Mouse (Mus musculus) ES-Bruce4 (cell line): ENCODE measurements around the gene 4933402N03Rik. TPM values are rescaled to one million over a fixed set of nuclear protein-coding genes. Genes with fewer than 3 reads are reported as not detected.

Experiments
- H3K27ac ChIP-seq: 2 replicates; pipeline ENCODE4 v1.5.1; 2012; ENCODE audit warnings: low read length, inconsistent platforms; ENCODE audit not compliant: insufficient read depth
- H3K27me3 ChIP-seq: 2 replicates; pipeline ENCODE4 v1.6.1; 2012; ENCODE audit warnings: mild to moderate bottlenecking, low read length, inconsistent platforms; ENCODE audit not compliant: control insufficient read depth, poor library complexity, insufficient read depth, severe bottlenecking
- H3K36me3 ChIP-seq: 2 replicates; pipeline ENCODE4 v1.6.1; 2012; ENCODE audit warnings: inconsistent platforms, mild to moderate bottlenecking, low read length, moderate library complexity; ENCODE audit not compliant: control insufficient read depth, poor library complexity, insufficient read depth, severe bottlenecking
- H3K4me1 ChIP-seq: one replicate; pipeline ENCODE4 v1.8.1; 2011; ENCODE audit warnings: low read length; ENCODE audit not compliant: control insufficient read depth, insufficient read depth
- H3K4me3 ChIP-seq: 2 replicates; pipeline ENCODE4 v1.5.1; 2011; ENCODE audit warnings: low read depth, mild to moderate bottlenecking, low read length
- H3K9ac ChIP-seq: 2 replicates; pipeline ENCODE4 v1.6.1; 2012; ENCODE audit warnings: low read depth, mild to moderate bottlenecking, inconsistent platforms; ENCODE audit not compliant: poor library complexity, severe bottlenecking
- H3K9me3 ChIP-seq: replicated peaks from 2 replicates; pipeline ENCODE4 v1.6.1; 2012; ENCODE audit warnings: mild to moderate bottlenecking, low read length, inconsistent platforms; ENCODE audit not compliant: control insufficient read depth, poor library complexity, insufficient read depth, severe bottlenecking
- CTCF ChIP-seq: IDR thresholded peaks from one replicate; pipeline ENCODE4 v1.8.1; 2011; ENCODE audit warnings: low read depth, low read length
- EP300 ChIP-seq: IDR thresholded peaks from 2 replicates; pipeline ENCODE4 v1.6.1; 2011; ENCODE audit warnings: low read depth, low read length; ENCODE audit not compliant: insufficient read depth
- POLR2A ChIP-seq: IDR thresholded peaks from one replicate; pipeline ENCODE4 v1.8.1; 2011; ENCODE audit warnings: low read length; ENCODE audit not compliant: insufficient read depth
- polyA plus RNA-seq: library from polyadenylated mRNA; stranded (reverse); fragments of >200 nt; gene quantifications from 2 replicates; pipeline ENCODE4 v1.2.4, GENCODE M21; 2011; ENCODE audit warnings: low read depth; ENCODE audit not compliant: missing spikeins, insufficient read depth, insufficient read length

4933402N03Rik gene
- polyA plus RNA-seq: not detected in 2 replicates

DNA sequence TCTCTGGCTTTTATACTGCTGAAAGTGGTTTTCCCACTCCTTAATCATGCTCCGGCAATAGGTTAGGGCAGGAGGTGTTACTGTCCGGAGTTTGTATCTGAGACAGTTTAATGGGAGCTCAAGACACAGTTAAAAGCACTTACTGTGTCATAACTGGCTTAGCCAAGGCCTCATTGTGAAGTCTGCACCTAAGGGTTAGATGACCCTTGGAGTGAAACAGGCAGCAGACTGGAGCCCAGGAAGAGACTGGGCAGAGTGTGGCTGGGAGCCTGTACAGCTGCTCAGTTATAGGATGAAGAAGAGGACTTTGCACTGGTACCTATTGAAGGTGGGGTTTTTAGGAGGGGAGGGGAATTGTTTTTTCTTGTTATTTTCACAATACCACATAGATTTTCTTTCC lies at the start of gene 4933402N03Rik:
TSS of gene 4933402N03Rik (minus strand) at position 101 of the 400 bp plus-strand sequence.
- TF ChIP-seq CTCF (no peak), POLR2A (no peak), EP300 (no peak)

GRCm38 (mm10) chr7:131187996-131188395 lies 41.9 kb upstream of the 4933402N03Rik start:
- H3K4me3 ChIP-seq: no peak overlapping the region
- no peaks in the 10 kb centered on the region; the same call in 1 of the 2 replicates for H3K27me3 ChIP-seq
- no peaks in the 10 kb centered on the region for H3K36me3 ChIP-seq
- TF ChIP-seq POLR2A (no peak), EP300 (no peak)
- H3K4me1 ChIP-seq: no peaks in the 10 kb centered on the region
- H3K27ac ChIP-seq: no peak overlapping the region
- no peaks in the 10 kb centered on the region for H3K9me3 ChIP-seq
- H3K9ac ChIP-seq: no peak overlapping the region

More for the DNA sequence above, at the start of gene 4933402N03Rik:
- Histone ChIP-seq H3K4me3 (no peak within 1 kb of the TSS), H3K4me1 (no peaks in the 10 kb centered on the region), H3K9ac (no peak within 1 kb of the TSS), H3K36me3 (no peaks in the 10 kb centered on the region), H3K9me3 (no peaks in the 10 kb centered on the region), H3K27me3 (no peaks in the 10 kb centered on the region), H3K27ac (no peak within 1 kb of the TSS)

- no peaks in the 10 kb centered on the region; the same call in 1 of the 2 replicates for H3K27me3 ChIP-seq
- H3K9ac ChIP-seq: no peak overlapping the region
- no peak overlapping the region for H3K27ac ChIP-seq
- H3K4me1 ChIP-seq: no peaks in the 10 kb centered on the region
- TF ChIP-seq POLR2A (no peak), EP300 (no peak), CTCF (no peak)
- H3K9me3 ChIP-seq: no peaks in the 10 kb centered on the region
- H3K36me3 ChIP-seq: no peaks in the 10 kb centered on the region
- no peak overlapping the region for H3K4me3 ChIP-seq
Measured at GRCm38 (mm10) chr7:131187047-131187446, 40.9 kb upstream of the 4933402N03Rik start.

DNA sequence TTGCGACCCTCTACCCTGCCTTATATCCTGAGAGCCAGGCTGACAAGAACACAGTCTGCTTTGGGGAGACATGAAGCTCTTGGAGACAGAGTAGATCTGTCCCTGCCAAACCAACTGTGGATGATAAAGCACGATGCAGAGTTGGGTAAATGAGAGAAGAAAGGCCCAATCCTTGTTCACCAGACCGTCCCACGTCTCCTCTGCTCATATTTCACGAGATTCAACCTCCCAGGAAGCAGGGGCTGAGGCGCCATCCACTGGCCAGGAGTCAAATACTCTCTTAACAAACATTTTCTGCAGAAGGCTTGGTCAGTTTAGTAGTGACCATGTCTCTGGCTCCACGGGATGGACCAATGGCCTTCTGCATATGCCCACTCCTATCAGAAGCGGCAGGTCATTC lies 38.2 kb upstream of the 4933402N03Rik start:
- no peak overlapping the region for H3K4me3 ChIP-seq
- no peaks in the 10 kb centered on the region; the same call in 1 of the 2 replicates for H3K27me3 ChIP-seq

DNA sequence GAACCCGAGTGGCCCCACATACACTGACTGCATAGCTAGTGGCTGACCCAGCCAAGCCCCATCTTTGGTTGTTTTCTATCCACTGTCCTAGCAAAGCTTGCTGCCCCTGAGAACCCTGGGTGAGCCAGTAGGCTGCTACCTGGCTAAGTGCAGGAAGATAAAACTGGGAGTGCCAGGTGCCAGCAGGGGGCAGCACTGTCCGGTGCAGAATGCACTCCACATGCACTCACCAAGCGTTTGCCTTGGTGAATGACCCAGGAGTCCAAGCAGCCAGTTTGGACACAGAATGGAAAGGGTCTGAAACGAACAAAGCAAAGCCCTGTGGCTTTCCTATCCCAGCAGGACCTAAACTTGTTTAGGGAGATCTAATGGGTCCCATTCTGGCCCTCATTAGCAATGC lies 36.6 kb upstream of the 4933402N03Rik start:
- H3K27ac ChIP-seq: no peak overlapping the region
- no peaks in the 10 kb centered on the region; the same call in 1 of the 2 replicates for H3K27me3 ChIP-seq
- H3K9me3 ChIP-seq: no peaks in the 10 kb centered on the region
- H3K9ac ChIP-seq: no peak overlapping the region
- no peak for TF ChIP-seq POLR2A
- peak; percentile 82 for TF ChIP-seq CTCF
- no peak for TF ChIP-seq EP300
- H3K4me3 ChIP-seq: no peak overlapping the region
- H3K36me3 ChIP-seq: no peaks in the 10 kb centered on the region
- H3K4me1 ChIP-seq: no peaks in the 10 kb centered on the region

More for the DNA sequence above, 38.2 kb upstream of the 4933402N03Rik start:
- Histone ChIP-seq H3K9me3 (no peaks in the 10 kb centered on the region), H3K4me1 (no peaks in the 10 kb centered on the region), H3K36me3 (no peaks in the 10 kb centered on the region), H3K27ac (no peak overlapping the region), H3K9ac (no peak overlapping the region)
- TF ChIP-seq EP300 (no peak), CTCF (peak; percentile 23), POLR2A (no peak)

GRCm38 (mm10) chr7:131174121-131174520 lies 28.0 kb upstream of the 4933402N03Rik start, which contains the start of gene 5430419D17Rik:
Gene 5430419D17Rik (plus strand): TSS chr7:131174402.
- H3K9me3 ChIP-seq: no peaks in the 10 kb centered on the region

More at GRCm38 (mm10) chr7:131174121-131174520, 28.0 kb upstream of the 4933402N03Rik start, which contains the start of gene 5430419D17Rik:
- TF ChIP-seq CTCF (no peak), EP300 (no peak), POLR2A (no peak)
- no peak within 1 kb of the TSS for H3K4me3 ChIP-seq
- no peaks in the 10 kb centered on the region; the same call in 1 of the 2 replicates for H3K27me3 ChIP-seq
- no peak within 1 kb of the TSS for H3K9ac ChIP-seq
- no peaks in the 10 kb centered on the region for H3K4me1 ChIP-seq
- H3K36me3 ChIP-seq: no peaks in the 10 kb centered on the region
- no peak within 1 kb of the TSS for H3K27ac ChIP-seq
